Mouse (Mus musculus) kidney, postnatal 10 days (tissue): ENCODE measurements at regions not wholly inside any gene's neighbourhood (a gene's known extent, or its start where the extent isn't known, plus 50 kb on each side); places are given as distances from the start of the nearest gene placed in this dataset.
"Not testable (repeated sequence)": the region's sequence is repeated elsewhere in the genome, so short reads cannot be mapped to it uniquely, and the experiment has no call there.

Experiments
- DNase-seq: peaks from one replicate; pipeline ENCODE4 v3.0.0; 2021; ENCODE audit warnings: mixed read lengths

DNA sequence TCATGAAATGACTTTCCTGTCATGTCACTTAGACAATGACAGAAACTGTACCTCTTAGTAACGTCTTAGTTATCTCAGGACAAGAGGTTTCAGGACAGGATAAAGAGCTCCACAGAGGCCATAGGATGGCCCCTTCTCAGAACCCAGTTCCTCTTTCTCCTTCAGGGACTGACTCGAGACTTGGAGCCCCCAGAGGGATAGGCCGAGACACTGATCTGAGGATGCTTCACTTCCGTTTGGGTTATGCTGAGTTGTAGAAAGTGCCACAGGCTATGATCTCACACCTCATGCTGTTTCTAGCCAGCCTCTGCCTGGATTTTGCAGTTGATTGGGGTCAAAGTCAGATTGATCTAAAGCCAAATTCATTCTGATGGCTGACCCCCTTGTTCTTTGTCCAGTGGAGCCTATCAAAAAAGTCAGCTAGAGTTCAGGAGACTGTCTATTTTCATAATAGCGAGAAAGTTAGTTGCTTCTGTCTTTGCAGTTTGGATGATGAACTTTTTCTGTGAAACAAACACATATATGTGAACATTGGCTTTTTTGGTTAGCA, 70.7 kb downstream of the Sult3a2 start:
- no peak for DNase-seq

GRCm38 (mm10) chr10:33708656-33709055, 77.8 kb downstream of the Sult3a2 start:
- DNase-seq: not testable (repeated sequence)

DNA sequence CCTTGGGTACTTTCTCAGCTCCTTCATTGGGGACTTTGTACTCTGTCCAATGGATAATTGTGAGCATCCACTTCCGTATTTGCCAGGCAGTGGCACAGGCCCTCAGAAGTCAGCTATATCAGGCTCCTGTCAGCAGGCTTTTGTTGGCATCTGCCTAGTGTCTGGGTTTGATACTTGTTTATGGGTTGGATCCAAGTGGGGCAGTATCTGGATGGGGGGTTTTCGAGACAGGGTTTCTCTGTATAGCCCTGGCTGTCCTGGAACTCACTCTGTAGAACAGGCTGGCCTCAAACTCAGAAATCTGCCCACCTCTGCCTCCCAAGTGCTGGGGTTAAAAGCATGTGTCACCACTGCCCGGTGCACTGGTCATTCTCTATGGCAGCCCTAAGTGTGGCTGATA, 79.7 kb upstream of the Clvs2 start:
- not testable (repeated sequence) for DNase-seq

DNA sequence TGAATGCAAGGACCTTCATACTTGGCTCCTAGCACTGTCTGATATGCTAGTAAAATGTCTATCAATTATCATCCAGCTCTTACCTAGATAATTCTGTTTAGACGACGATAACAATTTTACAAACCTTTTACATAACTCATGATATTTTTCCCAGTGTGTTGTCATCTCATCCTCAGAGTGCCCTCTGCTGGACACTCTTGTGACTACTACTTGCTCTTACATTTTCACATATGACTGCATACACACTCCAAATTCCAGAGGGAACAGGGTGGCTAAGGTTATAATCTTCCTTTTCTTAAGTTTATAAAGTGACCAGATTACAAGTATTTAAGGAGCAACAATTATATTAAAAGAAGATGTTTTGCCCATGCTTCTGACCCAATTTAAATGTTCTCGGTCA, 78.9 kb upstream of the Clvs2 start:
- peak; percentile 64 for DNase-seq
